Mouse (Mus musculus) thymus, adult 2 months (tissue): ENCODE results near the gene AI467606.

Experiments used
- CTCF ChIP-seq: fragments of 200-500 bp; IDR thresholded peaks from 2 replicates; pipeline ENCODE4 v1.5.1; 2012; ENCODE audit warnings: mild to moderate bottlenecking, control low read depth, low read length, moderate library complexity, borderline replicate concordance; ENCODE audit not compliant: control insufficient read depth, poor library complexity, insufficient read depth; ENCODE audit errors: extremely low read depth
- POLR2A ChIP-seq: fragments of 200-500 bp; IDR thresholded peaks from 2 replicates; pipeline ENCODE4 v1.6.1; 2012; ENCODE audit warnings: mild to moderate bottlenecking, low read length, control low read depth, moderate library complexity; ENCODE audit not compliant: control insufficient read depth, poor library complexity, insufficient read depth; ENCODE audit errors: extremely low read depth

GRCm38 (mm10) chr7:127098521-127098920, 7.4 kb downstream of the AI467606 start:
- TF ChIP-seq CTCF: no peak
- TF ChIP-seq POLR2A: no peak
